Mouse (Mus musculus): Measurements from ENCODE around the gene Specc1l.

Specc1l gene

GRCm38 (mm10) chr10:75224154-75224553, 12.3 kb downstream of the Specc1l start:
- no peak for DNase-seq (ENCODE audit: extremely low spot score)

- DNase-seq (ENCODE audit: extremely low spot score), result no peak
Measured at GRCm38 (mm10) chr10:75224630-75225029, 12.8 kb downstream of the Specc1l start.

GRCm38 (mm10) chr10:75227381-75227780, 15.5 kb downstream of the Specc1l start:
- DNase-seq (ENCODE audit: extremely low spot score), result no peak

- no peak for DNase-seq (ENCODE audit: extremely low spot score)
Measured at GRCm38 (mm10) chr10:75230572-75230971, 18.7 kb downstream of the Specc1l start.

GRCm38 (mm10) chr10:75231876-75232275, 20.0 kb downstream of the Specc1l start:
- no peak for DNase-seq (ENCODE audit: extremely low spot score)

GRCm38 (mm10) chr10:75232612-75233155, 20.8 kb downstream of the Specc1l start:
- DNase-seq (ENCODE audit: extremely low spot score), result no peak

- no peak for DNase-seq (ENCODE audit: extremely low spot score)
Measured at GRCm38 (mm10) chr10:75233489-75233888, 21.6 kb downstream of the Specc1l start.

- DNase-seq (ENCODE audit: extremely low spot score), result no peak
Measured at GRCm38 (mm10) chr10:75235726-75236125, 23.9 kb downstream of the Specc1l start.

- no peak for DNase-seq (ENCODE audit: extremely low spot score)
Measured at GRCm38 (mm10) chr10:75236156-75236555, 24.3 kb downstream of the Specc1l start.

- DNase-seq (ENCODE audit: extremely low spot score), result no peak
Measured at GRCm38 (mm10) chr10:75237166-75237565, 25.3 kb downstream of the Specc1l start.

- DNase-seq (ENCODE audit: extremely low spot score), result no peak
Measured at GRCm38 (mm10) chr10:75240583-75241250, 28.8 kb downstream of the Specc1l start.

- no peak for DNase-seq (ENCODE audit: extremely low spot score)
Measured at GRCm38 (mm10) chr10:75245806-75246205, 33.9 kb downstream of the Specc1l start.

GRCm38 (mm10) chr10:75246331-75246730, 34.5 kb downstream of the Specc1l start:
- DNase-seq (ENCODE audit: extremely low spot score), result no peak

- no peak for DNase-seq (ENCODE audit: extremely low spot score)
Measured at GRCm38 (mm10) chr10:75251011-75251410, 39.1 kb downstream of the Specc1l start.

- DNase-seq (ENCODE audit: extremely low spot score), result no peak
Measured at GRCm38 (mm10) chr10:75252301-75253022, 40.6 kb downstream of the Specc1l start.

GRCm38 (mm10) chr10:75255091-75255490, 43.2 kb downstream of the Specc1l start:
- peak; percentile 13 for DNase-seq (ENCODE audit: extremely low spot score)

GRCm38 (mm10) chr10:75257401-75257800, 45.5 kb downstream of the Specc1l start:
- no peak for DNase-seq (ENCODE audit: extremely low spot score)

- no peak for DNase-seq (ENCODE audit: extremely low spot score)
Measured at GRCm38 (mm10) chr10:75258241-75258640, 46.4 kb downstream of the Specc1l start.

GRCm38 (mm10) chr10:75261268-75261667, 49.4 kb downstream of the Specc1l start:
- DNase-seq (ENCODE audit: extremely low spot score), result no peak

GRCm38 (mm10) chr10:75264993-75265555, 53.2 kb downstream of the Specc1l start:
- DNase-seq (ENCODE audit: extremely low spot score), result no peak

GRCm38 (mm10) chr10:75273020-75273419, 61.1 kb downstream of the Specc1l start:
- no peak for DNase-seq (ENCODE audit: extremely low spot score)

- DNase-seq (ENCODE audit: extremely low spot score), result no peak
Measured at GRCm38 (mm10) chr10:75276427-75277013, 64.6 kb downstream of the Specc1l start.

Data from embryo, embryonic 9.5 days (tissue).